Mouse (Mus musculus) limb, embryonic 11.5 days (tissue): ENCODE results near the gene Abcb11. TPM values are rescaled to one million over a fixed set of nuclear protein-coding genes. Genes with fewer than 3 reads are reported as not detected.

Source experiments
- ATAC-seq: fragments of 200-750 bp; cut with Nextera tagmentation; 2 replicates; pipeline ENCODE4 v1.8.0; 2017; ENCODE audit warnings: low read depth; ENCODE audit not compliant: insufficient number of reproducible peaks, low FRiP score, low TSS enrichment
- DNase-seq: peaks from one replicate; pipeline ENCODE4 v3.0.0-alpha.2; 2015; ENCODE audit warnings: low spot score
- H3K27ac ChIP-seq: fragments of 300-500 bp; sonication (generic); replicated peaks from 2 replicates; pipeline ENCODE4 v1.5.1; 2014; ENCODE audit warnings: low read depth, mild to moderate bottlenecking, low read length
- H3K27me3 ChIP-seq: fragments of 300-500 bp; sonication (generic); 2 replicates; pipeline ENCODE4 v1.6.1; 2014; ENCODE audit warnings: mild to moderate bottlenecking, low read length, mixed read lengths; ENCODE audit not compliant: control insufficient read depth, insufficient read depth
- H3K36me3 ChIP-seq: fragments of 300-500 bp; sonication (generic); 2 replicates; pipeline ENCODE4 v1.6.1; 2014; ENCODE audit warnings: mild to moderate bottlenecking, low read length, moderate library complexity, mixed read lengths; ENCODE audit not compliant: control insufficient read depth, insufficient read depth
- H3K4me1 ChIP-seq: fragments of 300-500 bp; sonication (generic); 2 replicates; pipeline ENCODE4 v1.6.1; 2014; ENCODE audit warnings: low read length, mixed read lengths; ENCODE audit not compliant: control insufficient read depth, insufficient read depth
- H3K4me2 ChIP-seq: fragments of 300-500 bp; sonication (generic); 2 replicates; pipeline ENCODE4 v1.6.1; 2014; ENCODE audit warnings: low read depth, mild to moderate bottlenecking, moderate library complexity; ENCODE audit not compliant: severe bottlenecking
- H3K4me3 ChIP-seq: fragments of 300-500 bp; sonication (generic); 2 replicates; pipeline ENCODE4 v1.5.1; 2014; ENCODE audit warnings: low read depth, low read length
- H3K9ac ChIP-seq: fragments of 300-500 bp; sonication (generic); 2 replicates; pipeline ENCODE4 v1.6.1; 2014; ENCODE audit warnings: mild to moderate bottlenecking, low read length
- H3K9me3 ChIP-seq: fragments of 300-500 bp; sonication (generic); 2 replicates; pipeline ENCODE4 v1.6.1; 2016; ENCODE audit warnings: low read length; ENCODE audit not compliant: control insufficient read depth
- WGBS: fragments of 180-500 bp; shearing (Covaris S2); extraction: QIAGEN DNeasy Blood & Tissue Kit; methylation state at CpG from one replicate; pipeline ENCODE4 v1.1.7; 2014; 5-methylcytosine and 5-hydroxymethylcytosine counted together
- polyA plus RNA-seq: library from polyadenylated mRNA; unstranded; fragments of >200 nt; fragmentation: Nextera tagmentation; extraction: Ambion mirVana; gene quantifications from 2 replicates; pipeline ENCODE4 v1.2.1, GENCODE M21; 2014

Abcb11 gene
- polyA plus RNA-seq = not detected in 2 replicates

GRCm38 (mm10) chr2:69342496-69343221 is at the start of gene Abcb11:
TSS of gene Abcb11 (minus strand) at chr2:69342616.
- H3K4me2 ChIP-seq = no peak within 1 kb of the TSS
- H3K27me3 ChIP-seq = no peaks in the 10 kb centered on the region
- ATAC-seq = no peak
- DNase-seq = no peak
- H3K27ac ChIP-seq = no peak within 1 kb of the TSS
- H3K9me3 ChIP-seq = no peaks in the 10 kb centered on the region
- no peaks in the 10 kb centered on the region for H3K36me3 ChIP-seq
- no peak within 1 kb of the TSS for H3K4me3 ChIP-seq
- H3K4me1 ChIP-seq = no peaks in the 10 kb centered on the region
- 89% methylated on average over 9 of the region's 9 CpGs for WGBS
- no peak within 1 kb of the TSS for H3K9ac ChIP-seq

GRCm38 (mm10) chr2:69386118-69386871 is 43.9 kb upstream of the Abcb11 start:
- H3K4me3 ChIP-seq = no peak overlapping the region
- whole genome bisulfite sequencing = 81% methylated on average over 3 of the region's 3 CpGs
- H3K9me3 ChIP-seq = no peaks in the 10 kb centered on the region
- H3K27me3 ChIP-seq = no peaks in the 10 kb centered on the region
- DNase-seq = no peak
- no peak overlapping the region for H3K4me2 ChIP-seq
- no peak overlapping the region for H3K9ac ChIP-seq
- no peaks in the 10 kb centered on the region for H3K4me1 ChIP-seq
- H3K27ac ChIP-seq = no peak overlapping the region
- no peaks in the 10 kb centered on the region for H3K36me3 ChIP-seq
- ATAC-seq = no peak

- no peaks in the 10 kb centered on the region for H3K9me3 ChIP-seq
- H3K27me3 ChIP-seq = no peaks in the 10 kb centered on the region
- DNase-seq (no peak), ATAC-seq (no peak)
- no peak overlapping the region for H3K9ac ChIP-seq
- H3K4me2 ChIP-seq = no peak overlapping the region
- no peak overlapping the region for H3K4me3 ChIP-seq
- no peak overlapping the region for H3K27ac ChIP-seq
- H3K4me1 ChIP-seq = no peaks in the 10 kb centered on the region
- WGBS = 90% methylated on average over 5 of the region's 5 CpGs
- no peaks in the 10 kb centered on the region for H3K36me3 ChIP-seq
These were observed 40.4 kb upstream of the Abcb11 start for GRCm38 (mm10) chr2:69382838-69383237.

- Histone ChIP-seq H3K27me3 (no peaks in the 10 kb centered on the region), H3K4me3 (no peak overlapping the region), H3K9ac (no peak overlapping the region), H3K4me1 (no peaks in the 10 kb centered on the region), H3K36me3 (no peaks in the 10 kb centered on the region), H3K9me3 (no peaks in the 10 kb centered on the region), H3K4me2 (no peak overlapping the region), H3K27ac (no peak overlapping the region)
- no peak for DNase-seq
- 50% methylated on average over 8 of the region's 8 CpGs for WGBS
- ATAC-seq = no peak
These were observed 39.3 kb upstream of the Abcb11 start for GRCm38 (mm10) chr2:69381740-69382139.

GRCm38 (mm10) chr2:69380281-69380680 is 37.9 kb upstream of the Abcb11 start, which contains the start of gene Dhrs9:
TSS of gene Dhrs9 (plus strand) at chr2:69380445.
- ATAC-seq = no peak
- H3K27me3 ChIP-seq = no peaks in the 10 kb centered on the region
- no peaks in the 10 kb centered on the region for H3K36me3 ChIP-seq
- no peaks in the 10 kb centered on the region for H3K9me3 ChIP-seq
- no peak within 1 kb of the TSS for H3K9ac ChIP-seq
- H3K4me1 ChIP-seq = no peaks in the 10 kb centered on the region
- H3K27ac ChIP-seq = no peak within 1 kb of the TSS
- DNase-seq = no peak
- no peak within 1 kb of the TSS for H3K4me3 ChIP-seq
- 49% methylated on average over 13 of the region's 13 CpGs for WGBS
- H3K4me2 ChIP-seq = no peak within 1 kb of the TSS

GRCm38 (mm10) chr2:69379801-69380200 is 37.4 kb upstream of the Abcb11 start:
- no peaks in the 10 kb centered on the region for H3K4me1 ChIP-seq
- no peak overlapping the region for H3K4me3 ChIP-seq
- WGBS = 44% methylated on average over 1 of the region's 1 CpGs
- H3K9me3 ChIP-seq = no peaks in the 10 kb centered on the region
- ATAC-seq (no peak), DNase-seq (no peak)
- no peak overlapping the region for H3K27ac ChIP-seq
- no peaks in the 10 kb centered on the region for H3K36me3 ChIP-seq
- H3K4me2 ChIP-seq = no peak overlapping the region
- H3K9ac ChIP-seq = no peak overlapping the region
- H3K27me3 ChIP-seq = no peaks in the 10 kb centered on the region

- no peak overlapping the region for H3K9ac ChIP-seq
- ATAC-seq = no peak
- H3K9me3 ChIP-seq = no peaks in the 10 kb centered on the region
- H3K4me2 ChIP-seq = no peak overlapping the region
- H3K27ac ChIP-seq = no peak overlapping the region
- H3K4me1 ChIP-seq = no peaks in the 10 kb centered on the region
- no peak for DNase-seq
- no peak overlapping the region for H3K4me3 ChIP-seq
- no peaks in the 10 kb centered on the region for H3K36me3 ChIP-seq
- WGBS = 87% methylated on average over 2 of the region's 2 CpGs
- H3K27me3 ChIP-seq = no peaks in the 10 kb centered on the region
These were observed 34.4 kb upstream of the Abcb11 start for GRCm38 (mm10) chr2:69376780-69377179.

- Histone ChIP-seq H3K4me1 (no peaks in the 10 kb centered on the region), H3K36me3 (no peaks in the 10 kb centered on the region), H3K4me2 (no peak overlapping the region), H3K27me3 (no peaks in the 10 kb centered on the region), H3K27ac (no peak overlapping the region), H3K4me3 (no peak overlapping the region), H3K9me3 (no peaks in the 10 kb centered on the region), H3K9ac (no peak overlapping the region)
- WGBS = 90% methylated on average over 1 of the region's 1 CpGs
- ATAC-seq (no peak), DNase-seq (no peak)
These were observed 22.9 kb upstream of the Abcb11 start for GRCm38 (mm10) chr2:69365275-69365674.
